Mouse (Mus musculus) gonadal fat pad, adult 2 months (tissue): ENCODE data around the gene Acin1. TPM values are rescaled to one million over a fixed set of nuclear protein-coding genes. Genes with fewer than 3 reads are reported as not detected.

ENCODE experiments used
- DNase-seq: peaks from one replicate; pipeline ENCODE4 v3.0.0-alpha.2; 2012; ENCODE audit warnings: low read depth
- polyA plus RNA-seq: library from polyadenylated mRNA; depleted of rRNA; stranded (reverse); fragments of >200 nt; gene quantifications from 2 replicates; pipeline ENCODE4 v1.2.3, GENCODE M21; 2012; rRNA removed

Gene Acin1
- 94.9 and 98.3 TPM in 2 replicates for polyA plus RNA-seq

DNA sequence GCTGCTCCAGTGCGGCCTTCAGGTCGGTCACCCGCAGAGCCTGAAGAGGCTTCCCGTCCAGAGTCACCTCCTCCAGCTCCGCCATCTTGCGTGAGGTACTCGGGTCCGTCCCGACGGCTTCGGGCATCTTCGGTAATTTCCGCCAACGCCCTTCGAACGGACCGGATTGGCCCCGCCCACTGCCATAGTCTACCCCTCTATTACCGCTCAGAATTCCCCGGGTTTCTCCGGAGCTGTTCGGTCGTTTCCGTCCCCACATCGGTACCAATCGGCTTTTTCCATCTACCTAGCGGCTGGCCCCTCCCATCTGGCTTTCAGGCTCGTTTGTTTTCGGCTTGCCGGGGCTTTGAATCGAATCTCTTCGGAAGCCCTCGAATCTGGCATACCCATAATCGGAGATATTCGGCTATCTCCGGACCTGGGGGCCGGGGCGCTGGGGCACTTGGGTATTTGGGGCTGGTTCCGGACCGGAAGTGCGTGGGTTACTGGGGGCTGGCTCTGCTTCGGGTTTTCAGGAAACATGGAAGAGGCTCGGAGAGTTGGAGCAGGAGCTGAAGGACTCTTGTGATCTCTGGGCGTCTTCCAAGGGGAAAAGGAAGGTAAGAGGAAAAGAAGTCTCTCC, at the start of gene Acin1:
Acin1 (minus strand) TSS at position 410 of the 622 bp plus-strand sequence.
- DNase-seq = peak; percentile 95

- DNase-seq = no peak
Observed at GRCm38 (mm10) chr14:54735221-54735620, 48.5 kb upstream of the Acin1 start.

- DNase-seq = no peak
Observed at GRCm38 (mm10) chr14:54734004-54734403, 47.3 kb upstream of the Acin1 start.

DNA sequence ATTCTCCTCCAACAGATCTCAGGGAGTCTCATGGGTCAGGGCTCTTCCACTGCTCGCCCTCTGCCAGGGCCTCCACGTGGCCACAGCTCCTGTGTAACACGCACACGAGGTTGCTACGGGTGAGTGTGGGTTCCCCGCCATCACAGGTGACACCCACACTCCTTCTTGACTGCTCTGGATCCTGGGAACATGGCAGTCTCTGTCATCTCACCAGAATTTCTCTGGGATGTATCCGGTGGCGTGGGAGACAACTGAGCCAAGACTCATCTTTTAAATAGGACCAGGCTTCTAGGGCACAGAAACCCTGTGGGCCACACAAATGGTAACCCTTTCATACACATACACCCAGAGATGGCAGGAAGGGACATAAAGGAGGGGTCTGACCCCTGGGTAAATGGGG, 45.5 kb upstream of the Acin1 start:
- no peak for DNase-seq

- no peak for DNase-seq
Observed at GRCm38 (mm10) chr14:54730305-54730704, 43.6 kb upstream of the Acin1 start.

DNA sequence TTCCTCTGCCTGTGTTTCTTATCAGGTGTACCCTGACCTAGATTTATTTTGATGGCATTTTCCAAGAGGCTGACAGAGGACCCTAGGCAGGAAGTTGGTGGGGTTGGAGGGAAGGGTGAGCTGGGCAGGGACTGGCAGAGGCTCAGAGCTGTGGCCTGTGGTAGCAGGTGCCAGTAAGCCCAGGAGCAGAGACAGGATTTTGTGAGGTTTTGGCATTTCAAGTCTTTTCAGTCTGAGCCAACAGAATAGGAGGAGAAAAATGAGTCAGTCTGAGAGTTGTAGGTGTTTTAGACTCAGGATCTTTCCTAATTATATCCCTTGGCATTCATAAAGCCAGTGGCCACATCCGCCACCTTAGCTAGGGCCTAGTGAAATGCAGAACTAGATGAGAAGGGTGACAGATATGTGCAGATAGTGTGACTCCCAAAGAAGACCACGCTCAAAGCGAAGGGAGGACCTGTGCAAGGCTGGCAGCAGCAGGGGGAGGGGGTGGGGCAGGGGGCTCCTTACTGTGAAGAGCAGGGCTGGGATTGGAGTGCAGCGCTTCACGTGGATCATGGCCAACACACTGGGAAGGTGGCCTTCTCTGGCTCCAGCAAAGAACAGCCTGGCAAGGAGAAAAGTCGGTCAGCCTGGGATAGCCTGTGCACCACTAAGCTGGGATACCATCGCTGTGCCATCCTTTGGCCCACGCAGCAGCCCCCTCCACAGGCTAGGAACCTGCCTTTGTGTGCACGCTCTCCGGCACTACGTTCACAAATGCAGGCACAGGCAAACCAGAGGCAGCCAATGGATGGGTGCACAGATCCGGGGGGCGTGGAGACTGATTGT, 42.3 kb upstream of the Acin1 start:
- DNase-seq = no peak

GRCm38 (mm10) chr14:54727565-54727964, 40.8 kb upstream of the Acin1 start:
- no peak for DNase-seq

DNA sequence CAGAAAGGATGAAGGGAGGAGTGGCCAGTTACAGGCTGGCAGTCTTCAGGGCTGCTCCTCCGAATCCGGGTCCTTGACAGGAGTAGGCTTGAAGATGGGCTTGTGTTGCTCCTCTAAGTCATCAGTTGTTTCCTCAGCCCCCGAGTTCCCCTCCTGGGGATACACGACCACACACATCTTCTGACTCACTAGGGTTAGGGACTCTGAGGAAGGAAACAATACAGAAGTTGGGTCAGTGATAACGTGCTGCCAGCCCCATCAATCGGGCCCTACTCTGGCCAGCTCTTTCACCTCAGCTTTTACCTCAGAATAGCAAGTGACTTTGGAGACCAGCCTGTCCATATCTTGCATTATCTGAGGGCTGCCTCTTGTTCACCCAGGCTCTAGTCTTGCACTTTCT, 37.3 kb upstream of the Acin1 start:
- no peak for DNase-seq

DNA sequence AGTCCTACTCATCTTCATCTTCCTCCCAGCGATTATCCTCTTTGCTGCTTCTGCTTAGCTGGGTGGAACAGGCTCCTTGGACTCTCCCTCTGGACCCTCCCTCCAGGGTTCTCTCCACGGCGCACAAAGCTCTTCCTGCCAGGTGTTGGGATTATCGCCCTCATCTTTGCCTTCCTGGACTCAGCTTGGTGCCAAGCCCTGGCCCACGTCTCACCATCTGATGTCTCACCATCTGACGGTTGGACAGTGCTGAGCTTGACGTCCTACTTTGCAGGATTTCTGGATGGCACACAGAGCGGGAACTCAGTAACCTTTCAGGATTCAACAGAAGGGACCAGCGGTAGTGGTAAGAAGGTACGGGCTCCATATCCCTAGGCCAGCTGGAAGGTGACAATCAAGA, 35.0 kb upstream of the Acin1 start:
- DNase-seq = no peak

DNA sequence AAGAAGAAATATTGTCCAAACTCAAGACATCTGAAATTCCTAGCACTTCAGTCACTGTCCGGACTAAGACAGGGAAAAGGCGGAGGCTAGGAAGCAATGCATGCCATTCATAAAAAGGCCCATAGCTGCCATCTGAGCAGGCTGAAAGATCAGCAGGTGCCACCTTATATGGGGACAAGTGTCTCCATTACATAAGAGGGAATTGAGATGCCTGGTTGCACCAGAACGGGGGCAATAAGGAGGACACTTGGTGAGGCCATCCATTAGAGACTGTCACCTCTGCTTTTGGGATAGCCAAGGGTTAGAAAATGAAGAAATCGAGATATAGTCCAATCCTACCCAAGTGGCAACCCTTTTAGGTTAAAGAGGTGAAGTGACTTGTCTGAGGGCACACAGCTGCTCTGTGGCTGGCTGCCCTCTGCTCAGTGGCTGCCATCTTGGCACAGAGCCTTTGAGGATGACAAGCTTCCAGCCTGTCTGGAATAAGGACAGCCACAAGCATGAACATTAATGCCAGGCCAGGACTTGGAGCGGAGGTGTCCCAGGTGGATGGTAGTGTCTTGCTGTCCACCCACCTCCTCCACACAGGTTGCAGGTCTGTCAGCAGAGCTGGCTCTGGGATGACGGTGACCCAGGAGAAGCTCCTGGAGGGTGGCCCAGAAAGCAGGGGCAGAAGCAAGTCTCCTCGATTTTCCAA, 34.1 kb upstream of the Acin1 start:
- no peak for DNase-seq

- DNase-seq = no peak
Observed at GRCm38 (mm10) chr14:54720041-54720440, 33.3 kb upstream of the Acin1 start.

DNA sequence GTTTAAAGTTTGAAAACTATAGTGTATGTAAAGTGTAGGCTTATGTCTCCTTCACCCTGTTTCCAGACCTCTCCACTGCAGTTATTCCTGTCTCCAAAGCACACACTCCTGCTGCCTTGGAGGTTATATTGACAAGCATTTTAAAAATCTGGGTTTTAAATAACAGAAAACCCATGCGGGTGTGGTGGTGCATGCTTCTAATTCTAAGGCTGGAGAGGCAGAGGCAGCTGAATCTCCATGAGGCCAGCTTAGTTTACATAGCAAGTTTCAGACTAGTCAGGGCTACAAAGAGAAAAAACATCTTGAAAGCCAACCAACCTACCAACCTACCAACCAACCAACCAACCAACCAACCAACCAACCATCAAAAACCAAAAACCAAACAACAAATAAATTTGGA, 28.7 kb upstream of the Acin1 start:
- DNase-seq = no peak

DNA sequence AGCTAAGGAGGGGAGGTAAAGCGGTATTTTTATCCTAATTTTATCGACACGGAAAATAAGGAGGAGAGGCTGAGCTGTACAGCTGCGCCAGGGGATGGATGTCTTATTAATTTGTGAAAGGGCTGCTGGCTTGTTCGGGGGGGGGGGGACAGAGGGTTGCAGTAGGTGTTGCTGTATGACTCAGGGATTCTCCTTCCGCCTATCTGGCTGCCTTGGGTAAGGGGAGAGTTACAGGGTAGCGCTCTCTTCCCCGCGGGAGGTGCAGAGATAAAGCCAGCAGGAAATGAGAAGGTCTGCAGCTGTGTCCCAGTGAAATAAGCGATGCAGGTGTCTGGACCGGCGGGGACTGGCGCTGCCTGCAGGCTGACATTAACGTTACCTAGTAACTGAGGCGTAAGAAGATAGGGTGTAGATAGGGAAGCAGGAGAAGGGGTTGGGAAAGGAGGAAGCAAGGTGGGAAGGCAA, 27.9 kb upstream of the Acin1 start:
- DNase-seq = no peak

DNA sequence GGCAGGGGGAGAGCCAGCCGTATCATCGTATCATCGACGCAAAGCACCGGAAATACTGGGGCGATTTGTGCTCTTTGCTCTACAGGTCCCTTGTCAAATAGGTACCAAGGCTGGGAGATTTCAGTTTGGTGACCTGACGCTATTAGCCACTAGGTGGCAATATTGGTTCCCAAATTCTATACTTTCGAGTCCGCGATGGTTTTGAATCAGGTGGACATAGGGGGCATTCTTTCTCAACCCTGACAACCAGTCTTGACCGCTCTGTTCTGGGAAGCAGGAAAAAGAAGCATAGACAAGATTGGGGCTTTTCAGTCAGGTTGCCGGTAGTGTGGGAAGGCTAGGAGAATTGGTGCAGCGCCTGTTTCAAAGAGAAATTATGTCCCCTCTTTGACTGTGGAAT, 27.4 kb upstream of the Acin1 start:
- no peak for DNase-seq

GRCm38 (mm10) chr14:54712861-54713260, 26.1 kb upstream of the Acin1 start:
- no peak for DNase-seq

DNA sequence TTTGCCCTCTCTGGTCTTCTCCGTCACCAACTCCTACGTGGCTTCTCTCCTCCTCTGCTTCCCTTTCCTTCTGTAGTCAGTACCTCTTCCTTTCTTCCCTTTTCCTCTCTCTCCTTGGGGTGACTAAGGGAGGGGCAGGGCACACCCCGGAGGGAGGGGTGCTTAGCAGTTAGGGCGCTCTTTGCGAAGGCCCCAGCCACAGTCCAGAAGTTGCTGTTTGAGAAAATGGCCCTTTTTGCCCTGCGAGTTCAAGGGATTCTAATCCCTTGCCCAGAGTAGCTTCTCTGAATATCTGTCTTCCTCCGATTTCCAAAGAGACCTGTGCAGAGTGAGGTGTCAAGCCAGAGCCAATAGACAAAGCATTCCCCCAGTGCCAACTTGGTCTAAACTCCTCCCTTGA, 25.3 kb upstream of the Acin1 start, which contains the start of gene Cebpe:
Cebpe (minus strand) TSS at position 101 of the 400 bp plus-strand sequence.
- no peak for DNase-seq

- no peak for DNase-seq
Observed at GRCm38 (mm10) chr14:54709054-54709453, 22.3 kb upstream of the Acin1 start.

DNA sequence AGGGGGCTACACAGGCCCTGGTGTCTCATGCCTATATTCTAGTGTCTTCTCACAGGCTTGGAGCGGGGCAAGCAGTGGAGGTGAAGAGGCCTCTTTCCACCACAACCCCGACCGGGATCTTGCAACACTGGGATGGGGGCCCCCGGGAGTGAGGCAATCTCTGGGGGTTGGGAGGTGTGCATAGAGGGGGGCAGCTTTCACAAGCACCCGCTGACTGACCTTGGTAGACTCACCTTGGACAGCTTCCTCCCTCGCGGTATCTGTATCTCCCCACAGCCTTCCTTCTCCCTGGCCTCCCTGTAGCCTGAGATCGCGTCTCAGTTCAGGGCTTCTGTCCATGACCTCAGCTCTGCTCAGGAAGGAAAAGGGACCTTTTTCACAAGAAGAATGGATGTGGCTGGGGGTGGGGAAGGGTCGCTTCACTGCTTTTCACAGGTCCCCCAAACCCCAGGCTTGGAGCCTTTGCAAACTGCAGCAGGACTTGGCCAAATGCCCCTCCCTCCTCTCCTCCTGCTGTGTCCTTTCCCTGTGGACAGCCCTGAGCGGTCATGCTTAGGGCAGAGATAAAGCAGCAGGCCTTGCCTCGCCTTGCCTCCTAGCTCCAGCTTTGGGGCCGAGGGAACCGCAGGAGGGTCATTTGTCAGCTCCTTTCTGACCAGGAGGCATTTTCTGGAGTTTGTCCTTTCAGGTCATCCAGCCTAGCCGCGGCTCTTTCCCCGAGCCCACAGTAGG, 20.0 kb upstream of the Acin1 start:
- DNase-seq = no peak

DNA sequence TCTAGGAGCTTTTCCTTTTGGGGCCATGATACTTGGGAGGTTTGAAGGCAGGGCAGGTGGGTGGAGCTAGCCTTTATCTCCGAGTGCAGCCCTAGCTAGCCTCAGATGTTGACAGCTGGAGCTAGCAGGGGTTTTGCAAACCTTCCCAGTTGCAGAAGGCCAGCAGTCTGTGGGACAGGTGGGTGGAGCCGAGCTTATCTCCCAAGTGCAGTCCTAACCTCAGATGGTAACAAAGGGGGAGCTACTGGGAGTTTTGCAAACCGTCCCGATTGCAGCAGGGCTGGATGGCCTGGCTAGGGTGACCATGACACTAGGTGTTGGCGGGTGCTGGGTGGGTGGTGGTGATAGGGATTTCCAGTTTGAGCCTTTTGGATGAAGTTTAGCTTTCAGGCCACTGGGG, 19.1 kb upstream of the Acin1 start:
- DNase-seq = no peak

GRCm38 (mm10) chr14:54703207-54703606, 16.5 kb upstream of the Acin1 start:
- DNase-seq = no peak

DNA sequence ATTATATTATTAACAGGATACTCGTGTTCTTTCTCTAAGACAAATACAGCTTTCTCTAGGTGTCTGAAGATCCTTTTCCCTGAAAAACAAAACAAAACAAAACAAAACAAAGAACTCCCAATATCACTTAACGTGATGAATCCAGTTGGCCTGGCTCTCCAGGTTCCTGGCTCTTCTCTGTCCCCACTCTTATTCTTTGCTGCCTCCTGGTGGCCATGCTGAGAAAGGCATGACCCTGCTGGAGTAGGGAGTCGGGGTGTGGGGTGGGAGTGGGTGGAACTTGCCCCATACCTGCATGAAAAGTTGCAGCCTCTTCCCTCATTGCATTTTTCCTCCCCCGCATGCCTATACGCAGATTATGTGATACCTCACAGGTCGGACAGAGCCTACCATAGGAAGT, 14.6 kb upstream of the Acin1 start:
- no peak for DNase-seq

DNA sequence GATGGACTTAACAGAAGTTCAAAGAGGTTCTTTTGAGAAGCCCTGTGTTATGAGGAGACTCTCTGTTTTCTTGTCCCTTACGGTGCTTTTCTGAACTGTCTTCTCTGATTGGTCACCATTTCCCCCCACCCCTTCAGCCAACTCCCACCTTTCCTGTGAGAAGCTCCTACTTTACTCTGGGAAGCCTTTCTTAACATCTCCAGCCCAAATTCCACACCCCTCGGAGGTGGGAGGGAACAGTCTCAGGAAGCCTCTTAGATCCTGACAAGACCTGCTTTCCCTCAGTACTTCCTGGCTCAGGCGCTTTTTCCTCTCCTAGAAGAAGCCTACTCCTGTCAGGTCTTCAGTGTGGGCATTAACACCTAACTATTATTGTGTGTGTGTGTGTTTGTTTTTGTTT, 12.9 kb upstream of the Acin1 start:
- no peak for DNase-seq
